Mouse (Mus musculus) frontal cortex, adult 2 months (tissue): Measurements from ENCODE around the gene Abhd17a. TPM values are rescaled to one million over a fixed set of nuclear protein-coding genes. Genes with fewer than 3 reads are reported as not detected.
A peak's percentile ranks its signal among the peaks of the same experiment; 100 is the strongest.

Source experiments
- DNase-seq, 2 experiments: peaks; one replicate each; pipeline ENCODE4 v3.0.0; 2022; ENCODE audit warnings: low spot score in 1 of 2; ENCODE audit errors: extremely low spot score in 1 of 2
- polyA plus RNA-seq: library from polyadenylated mRNA; depleted of rRNA; stranded (reverse); fragments of >200 nt; gene quantifications from 2 replicates; pipeline ENCODE4 v1.2.3, GENCODE M21; 2012

Gene Abhd17a
- polyA plus RNA-seq, 1 experiment = 253 TPM

GRCm38 (mm10) chr10:80578131-80578750 is 11.9 kb downstream of the Abhd17a start:
- DNase-seq = peak in 1 of 2 experiments; percentile 67

- DNase-seq = peak; percentile 90 to 94
These were observed 12.7 kb downstream of the Abhd17a start, which contains the start of gene Klf16 for GRCm38 (mm10) chr10:80577195-80578130. Klf16 (minus strand) TSS chr10:80577321.

GRCm38 (mm10) chr10:80576351-80577194 is 13.6 kb downstream of the Abhd17a start:
- peak in 1 of 2 experiments; percentile 49 for DNase-seq

- DNase-seq = no peak
These were observed 14.2 kb downstream of the Abhd17a start for GRCm38 (mm10) chr10:80575925-80576324.

GRCm38 (mm10) chr10:80574896-80575295 is 15.2 kb downstream of the Abhd17a start:
- peak in 1 of 2 experiments; percentile 52 for DNase-seq

GRCm38 (mm10) chr10:80573944-80574343 is 16.2 kb downstream of the Abhd17a start:
- peak in 1 of 2 experiments; percentile 77 for DNase-seq

- DNase-seq = no peak
These were observed 17.7 kb downstream of the Abhd17a start for GRCm38 (mm10) chr10:80572477-80572876.

GRCm38 (mm10) chr10:80570871-80571836 is 19.0 kb downstream of the Abhd17a start:
- DNase-seq = peak in 1 of 2 experiments; percentile 38

- no peak for DNase-seq
These were observed 19.7 kb downstream of the Abhd17a start for GRCm38 (mm10) chr10:80570419-80570818.

- no peak for DNase-seq
These were observed 20.5 kb downstream of the Abhd17a start for GRCm38 (mm10) chr10:80569664-80570066.

- DNase-seq = no peak
These were observed 21.3 kb downstream of the Abhd17a start for GRCm38 (mm10) chr10:80568876-80569275.

GRCm38 (mm10) chr10:80566375-80567092 is 23.6 kb downstream of the Abhd17a start:
- DNase-seq = peak; percentile 80 to 96

GRCm38 (mm10) chr10:80561116-80561944 is 28.8 kb downstream of the Abhd17a start, which contains the start of gene Rexo1:
Rexo1 (minus strand) TSS chr10:80561560.
- peak; percentile 83 to 96 for DNase-seq

GRCm38 (mm10) chr10:80560621-80561020 is 29.5 kb downstream of the Abhd17a start:
- DNase-seq = no peak

- no peak for DNase-seq
These were observed 30.7 kb downstream of the Abhd17a start for GRCm38 (mm10) chr10:80559431-80559830.

- peak in 1 of 2 experiments; percentile 85 for DNase-seq
These were observed 32.7 kb downstream of the Abhd17a start for GRCm38 (mm10) chr10:80557346-80557965.

GRCm38 (mm10) chr10:80553997-80554396 is 36.1 kb downstream of the Abhd17a start:
- DNase-seq = no peak
